Mouse (Mus musculus) right cerebral cortex, postnatal 10 days (tissue): ENCODE results near the gene Ahrr.

ENCODE experiments used
- DNase-seq, 2 experiments: peaks; one replicate each; pipeline ENCODE4 v3.0.0; 2021; ENCODE audit warnings: low spot score in 2 of 2

Ahrr gene

GRCm38 (mm10) chr13:74245214-74245898, 46.8 kb downstream of the Ahrr start:
- DNase-seq, result peak; percentile 85 to 89

- no peak for DNase-seq
These were observed 54.6 kb downstream of the Ahrr start for GRCm38 (mm10) chr13:74237574-74237973.

GRCm38 (mm10) chr13:74220659-74221058, 71.5 kb downstream of the Ahrr start:
- no peak for DNase-seq

GRCm38 (mm10) chr13:74218441-74218840, 73.7 kb downstream of the Ahrr start:
- DNase-seq, result no peak

- DNase-seq, result peak; percentile 29 to 43
These were observed 83.2 kb downstream of the Ahrr start for GRCm38 (mm10) chr13:74208986-74209345.

- peak; percentile 95 for DNase-seq
These were observed 83.7 kb downstream of the Ahrr start, which contains the start of gene Exoc3 for GRCm38 (mm10) chr13:74208317-74208985. Gene Exoc3, minus strand, starts transcription at chr13:74208732.

GRCm38 (mm10) chr13:74196451-74196850, 95.7 kb downstream of the Ahrr start:
- no peak for DNase-seq

- no peak for DNase-seq
These were observed 99.5 kb downstream of the Ahrr start for GRCm38 (mm10) chr13:74192613-74193012.

- no peak for DNase-seq
These were observed 109.0 kb downstream of the Ahrr start for GRCm38 (mm10) chr13:74183011-74183695.

GRCm38 (mm10) chr13:74172036-74172435, 120.1 kb downstream of the Ahrr start:
- no peak for DNase-seq

GRCm38 (mm10) chr13:74169446-74170164, 122.5 kb downstream of the Ahrr start:
- DNase-seq, result no peak

- DNase-seq, result no peak
These were observed 124.6 kb downstream of the Ahrr start for GRCm38 (mm10) chr13:74167492-74167891.

GRCm38 (mm10) chr13:74167057-74167413, 125.1 kb downstream of the Ahrr start:
- no peak for DNase-seq

GRCm38 (mm10) chr13:74166348-74167056, 125.6 kb downstream of the Ahrr start:
- peak; percentile 70 to 74 for DNase-seq
